Mouse (Mus musculus): ENCODE measurements around the gene Rtp1.

DNA sequence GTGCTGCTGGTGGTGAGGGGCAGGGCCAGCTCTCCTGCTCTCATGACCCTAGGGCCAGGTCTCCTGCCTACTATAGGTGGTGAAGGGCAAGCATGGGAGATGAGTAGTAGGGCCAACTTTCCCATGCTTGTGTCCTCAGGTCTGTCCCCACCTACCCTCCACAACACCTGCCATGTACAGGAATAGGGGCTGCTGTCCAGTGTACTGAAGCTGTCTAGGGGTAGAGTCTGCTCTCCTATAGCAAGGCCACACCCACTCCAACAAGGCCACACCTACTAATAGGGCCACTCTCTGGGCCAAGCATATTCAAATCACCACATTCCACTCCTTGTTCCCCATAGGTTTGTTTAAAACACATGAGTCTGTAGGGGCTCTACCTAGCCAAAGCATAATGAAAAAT is 44.6 kb upstream of the Rtp1 start:
- no peak for TF ChIP-seq CTCF (conservative IDR thresholded peaks at IDR 0.05; ENCODE audit: low read length)
- TF ChIP-seq NANOG (IDR thresholded peaks at IDR 0.05; ENCODE audit: borderline replicate concordance, low read length): no peak
- TF ChIP-seq POU5F1 (IDR thresholded peaks at IDR 0.05; ENCODE audit: borderline replicate concordance, low read length): no peak

Data from E14TG2a.4 (cell line).